Mouse (Mus musculus) C2C12 (cell line): ENCODE data around the gene Patl2.

ENCODE experiments used
- CEBPB ChIP-seq: IDR thresholded peaks from one replicate; pipeline ENCODE4 v1.6.1; 2011; ENCODE audit warnings: low read depth, mild to moderate bottlenecking, control low read depth, moderate library complexity
- CTCF ChIP-seq: IDR thresholded peaks from one replicate; pipeline ENCODE4 v1.5.1; 2011; ENCODE audit not compliant: control insufficient read depth, insufficient read depth, insufficient read length
- FOSL1 ChIP-seq: IDR thresholded peaks from one replicate; pipeline ENCODE4 v1.8.0; 2011; ENCODE audit warnings: mild to moderate bottlenecking, low read length; ENCODE audit not compliant: poor library complexity, insufficient read depth, severe bottlenecking
- MAX ChIP-seq: IDR thresholded peaks from one replicate; pipeline ENCODE4 v1.6.1; 2011; ENCODE audit warnings: mild to moderate bottlenecking, control low read depth
- MYOD1 ChIP-seq: IDR thresholded peaks from one replicate; pipeline ENCODE4 v1.6.1; 2011; ENCODE audit warnings: low read depth; ENCODE audit not compliant: control insufficient read depth, insufficient read length
- MYOG ChIP-seq: IDR thresholded peaks from one replicate; pipeline ENCODE4 v1.6.1; 2011; ENCODE audit not compliant: control insufficient read depth, insufficient read length; ENCODE audit errors: extremely low read depth
- USF1 ChIP-seq: IDR thresholded peaks from one replicate; pipeline ENCODE4 v1.6.1; 2011; ENCODE audit warnings: low read depth, mild to moderate bottlenecking, control low read depth, moderate library complexity

DNA sequence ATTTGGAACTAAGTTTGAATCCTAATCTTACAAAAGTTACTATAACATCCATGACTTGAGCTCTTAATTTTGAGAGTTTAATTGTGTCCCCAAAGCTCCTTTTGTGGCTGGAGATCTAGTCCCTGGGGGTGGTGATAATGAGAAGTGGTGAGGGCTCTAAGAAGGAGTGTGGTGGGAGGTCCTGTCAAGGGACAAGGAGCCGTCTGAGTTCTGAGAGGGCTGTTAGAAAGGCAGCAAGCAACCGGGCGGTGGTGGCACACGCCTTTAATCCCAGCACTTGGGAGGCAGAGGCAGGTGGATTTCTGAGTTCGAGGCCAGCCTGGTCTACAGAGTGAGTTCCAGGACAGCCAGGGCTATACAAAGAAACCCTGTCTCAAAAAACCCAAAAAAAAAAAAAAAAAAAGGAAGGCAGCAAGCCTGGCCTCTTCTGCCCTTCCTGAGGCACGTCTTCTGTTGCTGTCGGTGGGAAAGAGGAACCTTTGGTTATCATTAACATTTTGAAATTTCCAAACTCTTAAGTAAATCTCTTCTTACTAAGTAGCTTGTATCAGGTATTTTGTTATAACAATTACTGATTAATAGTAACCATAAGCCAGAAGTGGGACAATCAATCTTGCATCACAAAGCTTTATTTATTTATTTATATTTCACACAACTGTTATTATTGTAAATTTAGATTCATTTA lies 32.2 kb downstream of the Patl2 start:
- TF ChIP-seq CTCF (no peak), MAX (no peak), CEBPB (no peak), USF1 (no peak), FOSL1 (no peak), MYOD1 (no peak), MYOG (no peak)
